In genomic region chr7:135673576-135673975, GRCm38 (mm10) we compare ENCODE assay signal across 17 mouse cellular contexts.
"Had no signal": no experiment of that assay in that cellular context is flagged by ENCODE, and none has a peak within 500 bp of the region (broad histone marks: within the 10 kb centered on the region; RNA-seq: fewer than 3 reads in every experiment).

No protein-coding gene starts in this region.

- H3K27me3 ChIP-seq: neural tube, embryonic 13.5 days; neural tube, embryonic 15.5 days; stomach, embryonic 15.5 days had no signal

- H3K36me3 ChIP-seq: midbrain, embryonic 10.5 days; midbrain, embryonic 12.5 days; neural tube, embryonic 13.5 days; stomach, embryonic 15.5 days had no signal

- ATAC-seq: midbrain, embryonic 16.5 days had no signal

- H3K9me3 ChIP-seq: midbrain, embryonic 10.5 days; midbrain, embryonic 12.5 days; neural tube, embryonic 13.5 days; neural tube, embryonic 15.5 days; stomach, embryonic 15.5 days had no signal

- H3K9ac ChIP-seq: lung, embryonic 14.5 days; midbrain, embryonic 12.5 days; neural tube, embryonic 13.5 days; neural tube, embryonic 15.5 days; stomach, embryonic 15.5 days had no signal

- H3K4me2 ChIP-seq: lung, embryonic 14.5 days; midbrain, embryonic 12.5 days; neural tube, embryonic 13.5 days; neural tube, embryonic 15.5 days; stomach, embryonic 15.5 days had no signal

- DNase-seq: lung, adult 18-20 months; lung, embryonic 14.5 days; lung, postnatal 10 days; lung, postnatal 4 days; midbrain, embryonic 14.5 days; retina, postnatal 1 day; right cerebral cortex, adult 18-20 months; right cerebral cortex, postnatal 14 days; thymus, adult 2 months; thymus, postnatal 25 days had no signal

- H3K4me3 ChIP-seq: midbrain, embryonic 10.5 days; midbrain, embryonic 12.5 days; myocyte; neural tube, embryonic 13.5 days; neural tube, embryonic 15.5 days; stomach, embryonic 15.5 days had no signal

- H3K4me1 ChIP-seq: midbrain, embryonic 10.5 days; midbrain, embryonic 12.5 days; neural tube, embryonic 13.5 days; neural tube, embryonic 15.5 days; stomach, embryonic 15.5 days had no signal

- H3K27ac ChIP-seq: midbrain, embryonic 10.5 days; midbrain, embryonic 12.5 days; neural tube, embryonic 13.5 days; neural tube, embryonic 15.5 days; stomach, embryonic 15.5 days had no signal
